Mouse (Mus musculus) CH12.LX (cell line): ENCODE results near the gene Shld1.

ENCODE experiments used
- CTCF ChIP-seq, 2 experiments: IDR thresholded peaks in 1 of 2; conservative IDR thresholded peaks in 1 of 2; 2 replicates each; pipeline ENCODE4 v1.5.1; 2011 to 2012; ENCODE audit warnings: low read depth in 2 of 2, low read length in 2 of 2, improper control_type of control experiment in 1 of 2, inconsistent platforms in 1 of 2, mild to moderate bottlenecking in 1 of 2, moderate library complexity in 1 of 2
- JUN ChIP-seq: IDR thresholded peaks from 2 replicates; pipeline ENCODE4 v1.6.1; 2011; ENCODE audit warnings: low read depth, mild to moderate bottlenecking, low read length, improper control_type of control experiment, moderate library complexity; ENCODE audit not compliant: insufficient read depth
- MAFK ChIP-seq: IDR thresholded peaks from 2 replicates; pipeline ENCODE4 v1.6.1; 2011; ENCODE audit warnings: low read length, improper control_type of control experiment; ENCODE audit not compliant: insufficient replicate concordance
- MEF2A ChIP-seq: IDR thresholded peaks from 2 replicates; pipeline ENCODE4 v1.6.1; 2014; ENCODE audit warnings: low read depth, mild to moderate bottlenecking, inconsistent platforms, low read length, improper control_type of control experiment, borderline replicate concordance
- POLR2A ChIP-seq: IDR thresholded peaks from 2 replicates; pipeline ENCODE4 v1.6.1; 2011; ENCODE audit warnings: low read depth, mild to moderate bottlenecking, improper control_type of control experiment, low read length

DNA sequence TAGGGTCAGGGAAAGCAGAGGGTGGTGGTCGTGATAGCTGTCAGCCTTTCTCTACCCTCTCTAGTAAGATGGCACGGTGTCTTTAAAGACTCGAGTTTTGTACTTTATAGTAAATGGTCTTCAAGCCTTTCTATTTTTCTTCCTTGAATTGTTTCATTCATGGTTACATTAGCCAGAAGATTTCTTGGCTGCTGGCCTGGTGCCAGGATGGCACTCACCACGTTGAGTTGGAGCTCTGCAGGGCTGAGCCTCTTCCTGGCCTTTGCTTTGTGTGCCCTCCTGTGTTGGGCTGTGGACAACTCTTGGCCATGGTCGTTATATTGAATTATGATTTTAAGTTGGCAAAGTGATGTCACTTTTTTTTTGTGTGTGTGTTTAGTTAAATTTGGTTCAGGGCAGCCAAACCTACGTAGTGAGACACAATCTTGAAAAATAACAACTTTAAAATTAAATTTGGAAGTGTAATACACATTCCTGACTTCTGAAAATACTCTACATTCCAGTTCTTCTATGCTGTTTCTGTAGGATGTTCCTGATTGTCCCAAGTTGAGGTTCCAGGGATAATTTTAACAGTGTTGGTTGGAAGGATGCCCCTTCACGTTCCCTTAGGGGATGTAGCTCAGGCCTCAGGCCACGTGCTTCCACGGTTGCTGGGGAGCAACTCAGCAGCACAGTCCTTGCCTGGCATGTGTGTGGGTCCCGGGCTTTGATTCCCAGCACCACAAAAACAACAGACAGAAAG, 18.7 kb downstream of the Shld1 start:
- TF ChIP-seq MAFK (no peak), CTCF (conservative IDR thresholded peaks at IDR 0.05 in 1 of 2, IDR thresholded peaks at IDR 0.05 in 1 of 2; ENCODE audit: low read depth in 2 of 2, low read length in 2 of 2) (no peak), POLR2A (no peak), MEF2A (no peak), JUN (no peak)
